Mouse (Mus musculus) C2C12 (cell line): ENCODE data around the gene Mcrip1. TPM values are rescaled to one million over a fixed set of nuclear protein-coding genes. Genes with fewer than 3 reads are reported as not detected.

Source experiments
- H3K27me3 ChIP-seq: one replicate; pipeline ENCODE4 v1.6.1; 2011; ENCODE audit not compliant: control insufficient read depth, insufficient read depth, insufficient read length
- H3K36me3 ChIP-seq: one replicate; pipeline ENCODE4 v1.6.1; 2011; ENCODE audit not compliant: control insufficient read depth, insufficient read depth
- H3K4me3 ChIP-seq: one replicate; pipeline ENCODE4 v1.5.1; 2011; ENCODE audit warnings: mild to moderate bottlenecking, control low read depth; ENCODE audit not compliant: poor library complexity, insufficient read depth, severe bottlenecking
- H3K79me2 ChIP-seq: one replicate; pipeline ENCODE4 v1.6.1; 2011; ENCODE audit not compliant: control insufficient read depth, insufficient read depth
- H3K79me3 ChIP-seq: one replicate; pipeline ENCODE4 v1.6.1; 2011; ENCODE audit warnings: low read depth, control low read depth
- H3ac ChIP-seq: one replicate; pipeline ENCODE3; 2011; ENCODE audit warnings: low read depth; ENCODE audit not compliant: control insufficient read depth, insufficient read length
- CEBPB ChIP-seq: IDR thresholded peaks from one replicate; pipeline ENCODE4 v1.6.1; 2011; ENCODE audit warnings: low read depth, mild to moderate bottlenecking, control low read depth, moderate library complexity
- CTCF ChIP-seq: IDR thresholded peaks from one replicate; pipeline ENCODE4 v1.5.1; 2011; ENCODE audit not compliant: control insufficient read depth, insufficient read depth, insufficient read length
- FOSL1 ChIP-seq: IDR thresholded peaks from one replicate; pipeline ENCODE4 v1.8.0; 2011; ENCODE audit warnings: mild to moderate bottlenecking, low read length; ENCODE audit not compliant: poor library complexity, insufficient read depth, severe bottlenecking
- MAX ChIP-seq: IDR thresholded peaks from one replicate; pipeline ENCODE4 v1.6.1; 2011; ENCODE audit warnings: mild to moderate bottlenecking, control low read depth
- MYOD1 ChIP-seq: IDR thresholded peaks from one replicate; pipeline ENCODE4 v1.6.1; 2011; ENCODE audit warnings: low read depth; ENCODE audit not compliant: control insufficient read depth, insufficient read length
- MYOG ChIP-seq: IDR thresholded peaks from one replicate; pipeline ENCODE4 v1.6.1; 2011; ENCODE audit not compliant: control insufficient read depth, insufficient read length; ENCODE audit errors: extremely low read depth
- USF1 ChIP-seq: IDR thresholded peaks from one replicate; pipeline ENCODE4 v1.6.1; 2011; ENCODE audit warnings: low read depth, mild to moderate bottlenecking, control low read depth, moderate library complexity
- polyA plus RNA-seq: library from polyadenylated mRNA; unstranded; fragments of >200 nt; fragmentation: generic; extraction: Trizol; gene quantifications from one replicate; pipeline ENCODE4 v1.2.1, GENCODE M21; 2012; ENCODE audit warnings: missing spikeins

The Mcrip1 gene
- polyA plus RNA-seq, 1 experiment: 90.7 TPM

- TF ChIP-seq MYOD1: no peak
- no peak for TF ChIP-seq CEBPB
- no peak for TF ChIP-seq CTCF
- no peak for TF ChIP-seq FOSL1
- no peak for TF ChIP-seq MAX
- TF ChIP-seq MYOG: no peak
- no peak for TF ChIP-seq USF1
- H3K4me3 ChIP-seq: no peak overlapping the region
- H3K36me3 ChIP-seq: peaks cover 7% of the 10 kb centered on the region
These were observed 10.6 kb downstream of the Mcrip1 start for GRCm38 (mm10) chr11:120538955-120539284.

GRCm38 (mm10) chr11:120538485-120538884 is 11.0 kb downstream of the Mcrip1 start:
- H3K4me3 ChIP-seq: no peak overlapping the region
- TF ChIP-seq MAX: no peak

More at GRCm38 (mm10) chr11:120538955-120539284, 10.6 kb downstream of the Mcrip1 start:
- H3K79me3 ChIP-seq: no peaks in the 10 kb centered on the region
- peaks cover 30% of the 10 kb centered on the region for H3K27me3 ChIP-seq
- no peaks in the 10 kb centered on the region for H3K79me2 ChIP-seq
- H3ac ChIP-seq: no peak overlapping the region

GRCm38 (mm10) chr11:120535804-120536203 is 13.7 kb downstream of the Mcrip1 start:
- H3K27me3 ChIP-seq: peaks cover 60% of the 10 kb centered on the region
- H3K79me3 ChIP-seq: no peaks in the 10 kb centered on the region
- no peak for TF ChIP-seq MYOD1
- TF ChIP-seq CTCF: no peak
- no peak for TF ChIP-seq FOSL1
- TF ChIP-seq MYOG: no peak
- TF ChIP-seq MAX: no peak
- no peak for TF ChIP-seq CEBPB
- TF ChIP-seq USF1: no peak
- H3K4me3 ChIP-seq: no peak overlapping the region
- no peaks in the 10 kb centered on the region for H3K36me3 ChIP-seq
- H3K79me2 ChIP-seq: no peaks in the 10 kb centered on the region
- no peak overlapping the region for H3ac ChIP-seq

More at GRCm38 (mm10) chr11:120538485-120538884, 11.0 kb downstream of the Mcrip1 start:
- peaks cover 6% of the 10 kb centered on the region for H3K36me3 ChIP-seq
- H3K27me3 ChIP-seq: peaks cover 34% of the 10 kb centered on the region
- H3K79me3 ChIP-seq: no peaks in the 10 kb centered on the region
- H3K79me2 ChIP-seq: no peaks in the 10 kb centered on the region
- H3ac ChIP-seq: no peak overlapping the region

GRCm38 (mm10) chr11:120535145-120535544 is 14.4 kb downstream of the Mcrip1 start:
- no peak for TF ChIP-seq CTCF
- no peak for TF ChIP-seq MAX
- no peak for TF ChIP-seq MYOG
- TF ChIP-seq FOSL1: no peak
- TF ChIP-seq USF1: no peak
- no peak for TF ChIP-seq MYOD1
- TF ChIP-seq CEBPB: no peak

GRCm38 (mm10) chr11:120534093-120534492 is 15.4 kb downstream of the Mcrip1 start:
- Histone ChIP-seq H3K4me3 (no peak overlapping the region), H3K36me3 (no peaks in the 10 kb centered on the region), H3K27me3 (peaks cover 77% of the 10 kb centered on the region), H3ac (no peak overlapping the region), H3K79me2 (no peaks in the 10 kb centered on the region), H3K79me3 (no peaks in the 10 kb centered on the region)
- TF ChIP-seq FOSL1 (no peak), MYOD1 (no peak), USF1 (no peak), CTCF (no peak), CEBPB (no peak), MAX (no peak), MYOG (no peak)

More at GRCm38 (mm10) chr11:120535145-120535544, 14.4 kb downstream of the Mcrip1 start:
- H3K79me2 ChIP-seq: no peaks in the 10 kb centered on the region
- H3ac ChIP-seq: no peak overlapping the region
- no peaks in the 10 kb centered on the region for H3K79me3 ChIP-seq
- peaks cover 67% of the 10 kb centered on the region for H3K27me3 ChIP-seq
- no peak overlapping the region for H3K4me3 ChIP-seq
- no peaks in the 10 kb centered on the region for H3K36me3 ChIP-seq

GRCm38 (mm10) chr11:120531646-120532045 is 17.9 kb downstream of the Mcrip1 start:
- peaks cover 90% of the 10 kb centered on the region for H3K27me3 ChIP-seq
- no peaks in the 10 kb centered on the region for H3K36me3 ChIP-seq
- TF ChIP-seq MYOG (no peak), FOSL1 (no peak), MAX (no peak), CTCF (no peak), MYOD1 (no peak), USF1 (no peak), CEBPB (no peak)
- H3ac ChIP-seq: no peak overlapping the region
- H3K4me3 ChIP-seq: no peak overlapping the region
- H3K79me2 ChIP-seq: no peaks in the 10 kb centered on the region
- H3K79me3 ChIP-seq: no peaks in the 10 kb centered on the region
